Mouse (Mus musculus) gonadal fat pad, adult 2 months (tissue): ENCODE measurements at regions not wholly inside any gene's neighbourhood (a gene's known extent, or its start where the extent isn't known, plus 50 kb on each side); places are given as distances from the start of the nearest gene placed in this dataset.

Experiments used
- DNase-seq: peaks from one replicate; pipeline ENCODE4 v3.0.0-alpha.2; 2012; ENCODE audit warnings: low read depth

- DNase-seq: no peak
Observed at GRCm38 (mm10) chr2:51073040-51073594, 75.8 kb downstream of the Rnd3 start.

GRCm38 (mm10) chr2:51072346-51072885, 76.5 kb downstream of the Rnd3 start:
- DNase-seq: no peak

GRCm38 (mm10) chr2:51070902-51071301, 78.0 kb downstream of the Rnd3 start:
- DNase-seq: no peak

- no peak for DNase-seq
Observed at GRCm38 (mm10) chr2:51066423-51066831, 82.5 kb downstream of the Rnd3 start.

- DNase-seq: no peak
Observed at GRCm38 (mm10) chr2:51065821-51066220, 83.1 kb downstream of the Rnd3 start.

- DNase-seq: no peak
Observed at GRCm38 (mm10) chr2:51064821-51065220, 84.1 kb downstream of the Rnd3 start.

- DNase-seq: no peak
Observed at GRCm38 (mm10) chr2:51062049-51062448, 86.9 kb downstream of the Rnd3 start.

- no peak for DNase-seq
Observed at GRCm38 (mm10) chr2:51058158-51058557, 90.8 kb downstream of the Rnd3 start.

GRCm38 (mm10) chr2:51056141-51056731, 92.7 kb downstream of the Rnd3 start:
- no peak for DNase-seq

GRCm38 (mm10) chr2:51055339-51055738, 93.6 kb downstream of the Rnd3 start:
- DNase-seq: no peak

GRCm38 (mm10) chr2:51049834-51050170, 99.1 kb downstream of the Rnd3 start:
- DNase-seq: no peak

GRCm38 (mm10) chr2:51049101-51049833, 99.6 kb downstream of the Rnd3 start:
- DNase-seq: no peak

GRCm38 (mm10) chr2:51047520-51047919, 101.4 kb downstream of the Rnd3 start:
- no peak for DNase-seq

- DNase-seq: no peak
Observed at GRCm38 (mm10) chr2:51045626-51046025, 103.3 kb downstream of the Rnd3 start.

- no peak for DNase-seq
Observed at GRCm38 (mm10) chr2:51041101-51041500, 107.8 kb downstream of the Rnd3 start.

GRCm38 (mm10) chr2:51038685-51039084, 110.2 kb downstream of the Rnd3 start:
- DNase-seq: no peak

- no peak for DNase-seq
Observed at GRCm38 (mm10) chr2:51036995-51037394, 111.9 kb downstream of the Rnd3 start.

- DNase-seq: no peak
Observed at GRCm38 (mm10) chr2:51036190-51036755, 112.6 kb downstream of the Rnd3 start.

- no peak for DNase-seq
Observed at GRCm38 (mm10) chr2:51033881-51034280, 115.0 kb downstream of the Rnd3 start.

GRCm38 (mm10) chr2:51022479-51022878, 126.4 kb downstream of the Rnd3 start:
- no peak for DNase-seq

GRCm38 (mm10) chr2:51016129-51016402, 132.8 kb downstream of the Rnd3 start:
- no peak for DNase-seq

GRCm38 (mm10) chr2:51015360-51016128, 133.4 kb downstream of the Rnd3 start:
- DNase-seq: no peak
